Mouse (Mus musculus): ENCODE measurements around the gene Kmo.

GRCm38 (mm10) chr1:175708013-175708412, 87.8 kb downstream of the Kmo start:
- no peak for TF ChIP-seq CTCF (IDR thresholded peaks at IDR 0.05; ENCODE audit: low read depth, low read length)
- TF ChIP-seq POLR2A (IDR thresholded peaks at IDR 0.05; ENCODE audit: extremely low read depth, insufficient read depth, low read length): no peak

Data from liver, adult 2 months (tissue).